Mouse (Mus musculus) heart, postnatal 0 days (tissue): Measurements from ENCODE around the gene Wee1.

Experiments used
- CTCF ChIP-seq: IDR thresholded peaks from 2 replicates; pipeline ENCODE4 v1.5.1; 2016; ENCODE audit warnings: antibody characterized with exemption, control low read depth, low read depth
- EP300 ChIP-seq: IDR thresholded peaks from 2 replicates; pipeline ENCODE4 v1.6.1; 2016; ENCODE audit warnings: antibody characterized with exemption, low read depth

- TF ChIP-seq CTCF (peak; percentile 75), EP300 (peak; percentile 97)
These were observed 42.3 kb downstream of the Wee1 start for GRCm38 (mm10) chr7:110164103-110164681.
